Mouse (Mus musculus): Measurements from ENCODE around the gene Psma6. TPM values are rescaled to one million over a fixed set of nuclear protein-coding genes. Genes with fewer than 3 reads are reported as not detected.
A peak's percentile ranks its signal among the peaks of the same experiment; 100 is the strongest.

The Psma6 gene
- polyA plus RNA-seq, 1 experiment = 41.7 TPM

DNA sequence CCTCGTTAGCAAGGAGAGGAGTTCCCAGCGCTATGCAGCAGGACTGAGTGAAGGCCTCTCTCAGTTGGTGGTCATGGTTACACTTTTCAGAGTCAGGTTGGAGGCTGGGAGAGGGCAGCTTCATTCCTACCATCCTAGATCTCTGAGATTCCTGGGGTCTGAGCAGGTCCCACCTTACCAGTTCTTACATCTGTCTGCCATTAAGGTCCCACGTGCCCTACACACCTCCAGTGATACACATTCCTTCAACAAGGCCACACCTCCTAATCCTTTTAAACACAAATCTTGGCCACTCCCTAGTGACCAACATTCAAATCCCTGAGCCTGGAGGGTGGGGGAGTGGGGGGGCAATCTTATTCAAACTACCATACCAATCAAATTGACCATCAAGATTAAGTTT is 72.1 kb downstream of the Psma6 start:
- no peak for DNase-seq
- peaks cover 2% of the 10 kb centered on the region for H3K4me1 ChIP-seq (ENCODE audit: control insufficient read depth, insufficient read depth, low read length)
- no peak for TF ChIP-seq POLR2A (IDR thresholded peaks at IDR 0.05; ENCODE audit: borderline replicate concordance, extremely low read depth, low read depth, low read length)
- no peak for TF ChIP-seq CTCF (IDR thresholded peaks at IDR 0.05; ENCODE audit: insufficient read depth, low read length)
- H3K4me3 ChIP-seq (replicated peaks; ENCODE audit: extremely low read depth, low read depth, low read length) = no peak overlapping the region
- WGBS = 87% methylated on average over 3 of the region's 3 CpGs

DNA sequence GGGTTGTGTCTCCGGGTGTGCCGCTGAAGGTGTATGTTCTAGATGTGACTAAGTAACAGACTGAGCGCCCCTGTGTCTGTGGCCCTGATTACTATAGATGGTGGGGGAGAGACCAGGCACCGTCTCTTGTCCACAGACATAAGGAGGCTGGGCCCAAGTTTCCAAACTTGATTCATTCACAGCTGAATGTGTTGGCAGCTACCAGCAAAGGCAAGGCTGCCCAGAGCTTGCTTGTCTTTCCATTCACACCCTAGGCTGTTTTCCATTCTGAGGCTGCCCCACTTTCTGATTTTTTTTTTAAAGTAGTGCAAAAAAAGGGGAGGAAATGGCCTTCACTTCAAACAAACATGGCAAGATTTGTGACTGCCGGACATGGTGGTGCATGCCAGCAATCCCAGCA is 72.9 kb downstream of the Psma6 start:
- WGBS = 84% methylated on average over 5 of the region's 5 CpGs
- DNase-seq = no peak
- no peak overlapping the region for H3K4me3 ChIP-seq (replicated peaks; ENCODE audit: extremely low read depth, low read depth, low read length)
- no peak for TF ChIP-seq CTCF (IDR thresholded peaks at IDR 0.05; ENCODE audit: insufficient read depth, low read length)
- no peak for TF ChIP-seq POLR2A (IDR thresholded peaks at IDR 0.05; ENCODE audit: borderline replicate concordance, extremely low read depth, low read depth, low read length)
- peaks cover 6% of the 10 kb centered on the region for H3K4me1 ChIP-seq (ENCODE audit: control insufficient read depth, insufficient read depth, low read length)

GRCm38 (mm10) chr12:55459739-55460138 is 75.7 kb downstream of the Psma6 start:
- DNase-seq = no peak
- 24% methylated on average over 8 of the region's 8 CpGs for WGBS
- TF ChIP-seq POLR2A (IDR thresholded peaks at IDR 0.05; ENCODE audit: borderline replicate concordance, extremely low read depth, low read depth, low read length) = no peak
- TF ChIP-seq CTCF (IDR thresholded peaks at IDR 0.05; ENCODE audit: insufficient read depth, low read length) = no peak
- H3K4me1 ChIP-seq (ENCODE audit: control insufficient read depth, insufficient read depth, low read length) = peaks cover 24% of the 10 kb centered on the region
- no peak overlapping the region for H3K4me3 ChIP-seq (replicated peaks; ENCODE audit: extremely low read depth, low read depth, low read length)

DNA sequence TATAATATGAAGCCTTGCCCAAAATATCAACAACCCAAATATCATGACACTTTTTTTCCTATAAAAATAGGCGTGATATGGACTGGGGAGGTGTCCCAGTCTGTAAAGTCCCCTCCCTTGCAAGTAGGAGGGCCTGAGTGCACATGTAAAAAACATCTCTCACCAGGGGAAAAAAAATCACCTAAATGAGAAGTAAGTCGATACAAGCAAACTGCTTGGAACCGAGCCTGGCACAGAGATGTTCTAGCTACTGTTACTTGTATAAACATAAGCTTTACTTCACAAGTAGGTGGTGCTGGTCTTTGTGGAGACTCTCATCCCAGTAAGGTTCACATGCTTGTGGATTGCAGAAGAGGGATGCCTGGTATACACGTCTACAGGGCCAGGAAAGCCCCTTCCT is 76.9 kb downstream of the Psma6 start:
- DNase-seq = no peak
- no peak overlapping the region for H3K4me3 ChIP-seq (replicated peaks; ENCODE audit: extremely low read depth, low read depth, low read length)
- TF ChIP-seq CTCF (IDR thresholded peaks at IDR 0.05; ENCODE audit: insufficient read depth, low read length) (no peak), POLR2A (IDR thresholded peaks at IDR 0.05; ENCODE audit: borderline replicate concordance, extremely low read depth, low read depth, low read length) (no peak)
- H3K4me1 ChIP-seq (ENCODE audit: control insufficient read depth, insufficient read depth, low read length) = peaks cover 32% of the 10 kb centered on the region
- 33% methylated on average over 4 of the region's 4 CpGs for WGBS

- DNase-seq = no peak
- WGBS = 34% methylated on average over 6 of the region's 6 CpGs
- peaks cover 34% of the 10 kb centered on the region for H3K4me1 ChIP-seq (ENCODE audit: control insufficient read depth, insufficient read depth, low read length)
- no peak overlapping the region for H3K4me3 ChIP-seq (replicated peaks; ENCODE audit: extremely low read depth, low read depth, low read length)
- no peak for TF ChIP-seq POLR2A (IDR thresholded peaks at IDR 0.05; ENCODE audit: borderline replicate concordance, extremely low read depth, low read depth, low read length)
- no peak for TF ChIP-seq CTCF (IDR thresholded peaks at IDR 0.05; ENCODE audit: insufficient read depth, low read length)
Observed at GRCm38 (mm10) chr12:55461767-55462166, 77.7 kb downstream of the Psma6 start.

DNA sequence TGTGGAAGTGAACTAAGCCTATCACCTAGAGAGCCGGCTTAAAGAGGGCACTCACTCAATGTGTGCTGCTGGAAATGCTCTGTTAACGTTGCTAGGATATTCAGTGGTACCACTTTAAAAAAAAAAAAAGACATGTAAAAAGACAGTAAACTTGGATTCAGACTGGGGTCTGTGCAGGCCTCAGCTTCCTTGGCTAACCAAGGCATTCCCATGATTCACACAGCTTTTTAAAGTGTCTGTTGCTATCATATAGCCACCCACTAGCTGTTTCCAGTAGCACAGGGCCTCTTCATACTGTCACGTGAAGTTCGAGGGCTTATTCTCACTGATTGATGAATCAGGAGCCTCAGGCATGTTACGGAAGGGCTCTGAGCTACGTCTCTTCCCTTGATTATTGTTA is 78.4 kb downstream of the Psma6 start:
- Histone ChIP-seq H3K4me3 (replicated peaks; ENCODE audit: extremely low read depth, low read depth, low read length) (no peak overlapping the region), H3K4me1 (ENCODE audit: control insufficient read depth, insufficient read depth, low read length) (peaks cover 34% of the 10 kb centered on the region)
- no peak for TF ChIP-seq CTCF (IDR thresholded peaks at IDR 0.05; ENCODE audit: insufficient read depth, low read length)
- TF ChIP-seq POLR2A (IDR thresholded peaks at IDR 0.05; ENCODE audit: borderline replicate concordance, extremely low read depth, low read depth, low read length) = no peak
- WGBS = 55% methylated on average over 6 of the region's 6 CpGs
- no peak for DNase-seq

- TF ChIP-seq POLR2A (IDR thresholded peaks at IDR 0.05; ENCODE audit: borderline replicate concordance, extremely low read depth, low read depth, low read length) = no peak
- no peak for TF ChIP-seq CTCF (IDR thresholded peaks at IDR 0.05; ENCODE audit: insufficient read depth, low read length)
- H3K4me1 ChIP-seq (ENCODE audit: control insufficient read depth, insufficient read depth, low read length) = peaks cover 34% of the 10 kb centered on the region
- H3K4me3 ChIP-seq (replicated peaks; ENCODE audit: extremely low read depth, low read depth, low read length) = no peak overlapping the region
- no peak for DNase-seq
- WGBS = 85% methylated on average over 5 of the region's 5 CpGs
Observed at GRCm38 (mm10) chr12:55463087-55463486, 79.1 kb downstream of the Psma6 start.

GRCm38 (mm10) chr12:55463992-55464845 is 80.2 kb downstream of the Psma6 start:
- 11% methylated on average over 16 of the region's 16 CpGs for whole genome bisulfite sequencing
- peaks cover 34% of the 10 kb centered on the region for H3K4me1 ChIP-seq (ENCODE audit: control insufficient read depth, insufficient read depth, low read length)
- TF ChIP-seq CTCF (IDR thresholded peaks at IDR 0.05; ENCODE audit: insufficient read depth, low read length) (no peak), POLR2A (IDR thresholded peaks at IDR 0.05; ENCODE audit: borderline replicate concordance, extremely low read depth, low read depth, low read length) (no peak)
- DNase-seq = peak; percentile 73
- H3K4me3 ChIP-seq (replicated peaks; ENCODE audit: extremely low read depth, low read depth, low read length) = no peak overlapping the region

DNA sequence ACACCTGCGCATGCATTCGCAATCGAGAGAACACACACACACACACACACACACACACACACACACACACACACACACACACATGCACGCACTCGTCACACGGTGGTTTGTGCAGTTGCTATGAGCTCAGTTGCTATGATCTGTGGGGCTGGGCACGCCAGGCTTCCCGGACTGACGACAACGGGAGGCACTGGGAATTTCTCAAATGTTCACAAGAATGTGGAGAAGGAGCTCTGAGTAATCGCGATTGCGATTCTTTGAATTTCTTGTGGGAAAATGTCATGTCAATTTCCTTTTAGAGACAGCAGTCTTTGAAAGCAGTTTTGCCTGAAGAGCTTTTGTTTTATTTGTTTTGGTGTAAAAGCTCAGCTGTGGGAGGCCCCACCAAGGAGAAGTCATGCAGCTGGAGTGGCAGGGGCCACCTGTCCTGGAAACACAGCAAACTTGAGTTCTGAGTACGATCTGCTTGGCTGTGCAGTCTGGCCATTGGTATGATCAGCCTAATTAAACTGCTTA is 80.9 kb downstream of the Psma6 start:
- peak; percentile 51 for DNase-seq
- TF ChIP-seq CTCF (IDR thresholded peaks at IDR 0.05; ENCODE audit: insufficient read depth, low read length) = no peak
- TF ChIP-seq POLR2A (IDR thresholded peaks at IDR 0.05; ENCODE audit: borderline replicate concordance, extremely low read depth, low read depth, low read length) = 0 out of 2 replicates have a peak, but pooled peaks have one; percentile 8
- 33% methylated on average over 14 of the region's 14 CpGs for WGBS
- Histone ChIP-seq H3K4me1 (ENCODE audit: control insufficient read depth, insufficient read depth, low read length) (peaks cover 34% of the 10 kb centered on the region), H3K4me3 (replicated peaks; ENCODE audit: extremely low read depth, low read depth, low read length) (peak overlapping the region; percentile 44)

All from lung, adult 2 months (tissue).